Mouse (Mus musculus): ENCODE measurements at regions not wholly inside any gene's neighbourhood (a gene's known extent, or its start where the extent isn't known, plus 50 kb on each side); places are given as distances from the start of the nearest gene placed in this dataset.

DNA sequence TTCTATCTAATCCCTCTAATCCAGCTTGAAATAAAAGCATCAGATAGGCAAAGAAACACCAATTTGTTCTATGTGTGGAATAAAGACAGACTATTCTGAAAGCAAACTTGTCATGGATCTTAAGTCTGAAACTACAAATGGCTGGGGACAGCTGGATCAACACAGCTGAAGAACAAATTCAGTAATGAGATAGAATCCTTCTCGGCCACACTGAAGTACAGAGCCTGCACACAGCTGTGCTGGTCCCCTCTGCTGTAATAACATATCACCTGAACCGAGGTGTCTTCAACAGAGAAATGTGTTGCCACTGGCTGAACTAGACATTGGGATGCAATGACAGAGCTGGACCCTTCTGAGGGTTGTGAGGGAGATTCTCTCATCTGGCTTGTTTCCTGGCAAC, 102.4 kb downstream of the Rchy1 start:
- TF ChIP-seq ZNF384 (IDR thresholded peaks at IDR 0.05; ENCODE audit: low read depth, low read length) (no peak), HCFC1 (IDR thresholded peaks at IDR 0.05; ENCODE audit: borderline replicate concordance, insufficient read depth, low read length) (no peak)
